Mouse (Mus musculus): ENCODE data around the gene Snd1. TPM values are rescaled to one million over a fixed set of nuclear protein-coding genes. Genes with fewer than 3 reads are reported as not detected.

The Snd1 gene
- polyA plus RNA-seq, 1 experiment from 2014 or later, result 39.4 TPM

GRCm38 (mm10) chr6:28490612-28491011, 15.7 kb downstream of the Snd1 start:
- Histone ChIP-seq H3K27me3 (replicated peaks; ENCODE audit: control insufficient read depth, insufficient read depth, low read length) (no peaks in the 10 kb centered on the region), H3K27ac (ENCODE audit: low read depth, low read length) (no peak overlapping the region), H3K4me2 (replicated peaks; ENCODE audit: low read depth) (no peak overlapping the region), H3K36me3 (ENCODE audit: control insufficient read depth, insufficient read depth) (peaks cover 13% of the 10 kb centered on the region; the same call in 1 of the 2 replicates), H3K4me3 (ENCODE audit: low read depth, low read length) (no peak overlapping the region), H3K9me3 (ENCODE audit: control insufficient read depth) (no peaks in the 10 kb centered on the region), H3K9ac (ENCODE audit: low read depth, low read length) (no peak overlapping the region), H3K4me1 (replicated peaks; ENCODE audit: control insufficient read depth, insufficient read depth, low read length) (0 out of 2 replicates have a peak, but pooled peaks cover 7% of the 10 kb centered on the region)
- no peak for TF ChIP-seq CTCF (IDR thresholded peaks at IDR 0.05; ENCODE audit: low read depth)
- WGBS, result 83% methylated on average over 5 of the region's 5 CpGs
- no peak for ATAC-seq

DNA sequence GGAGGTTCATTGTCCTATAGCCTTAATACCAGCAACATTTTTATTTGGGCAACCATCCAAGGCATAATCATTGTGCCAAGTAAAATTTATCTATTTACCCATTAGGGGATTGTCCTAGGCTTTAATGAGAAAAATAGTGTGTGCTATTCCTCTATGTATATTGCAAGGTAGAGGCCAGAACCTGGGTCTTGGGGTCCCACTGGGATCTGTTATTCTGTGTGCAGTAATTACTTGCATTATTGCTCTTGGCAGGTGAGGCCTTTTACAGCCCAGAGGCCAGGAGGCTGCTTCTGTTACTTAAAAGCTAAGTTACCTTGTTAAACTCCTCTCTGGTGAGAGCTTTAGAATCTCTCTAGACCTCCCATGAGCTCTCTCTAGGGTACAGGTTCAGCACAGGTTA, 16.3 kb downstream of the Snd1 start:
- H3K9ac ChIP-seq (ENCODE audit: low read depth, low read length), result no peak overlapping the region

GRCm38 (mm10) chr6:28497837-28498236, 22.9 kb downstream of the Snd1 start:
- Histone ChIP-seq H3K4me1 (replicated peaks; ENCODE audit: control insufficient read depth, insufficient read depth, low read length) (no peaks in the 10 kb centered on the region), H3K4me2 (replicated peaks; ENCODE audit: low read depth) (no peak overlapping the region), H3K27me3 (replicated peaks; ENCODE audit: control insufficient read depth, insufficient read depth, low read length) (no peaks in the 10 kb centered on the region), H3K9me3 (ENCODE audit: control insufficient read depth) (no peaks in the 10 kb centered on the region), H3K27ac (ENCODE audit: low read depth, low read length) (no peak overlapping the region), H3K4me3 (ENCODE audit: low read depth, low read length) (no peak overlapping the region), H3K9ac (ENCODE audit: low read depth, low read length) (no peak overlapping the region), H3K36me3 (ENCODE audit: control insufficient read depth, insufficient read depth) (peaks cover 5% of the 10 kb centered on the region; the same call in 1 of the 2 replicates)
- WGBS, result 58% methylated on average over 5 of the region's 5 CpGs
- no peak for TF ChIP-seq CTCF (IDR thresholded peaks at IDR 0.05; ENCODE audit: low read depth)
- ATAC-seq, result no peak

More for the DNA sequence above, 16.3 kb downstream of the Snd1 start:
- Histone ChIP-seq H3K27me3 (replicated peaks; ENCODE audit: control insufficient read depth, insufficient read depth, low read length) (no peaks in the 10 kb centered on the region), H3K9me3 (ENCODE audit: control insufficient read depth) (no peaks in the 10 kb centered on the region), H3K4me1 (replicated peaks; ENCODE audit: control insufficient read depth, insufficient read depth, low read length) (0 out of 2 replicates have a peak, but pooled peaks cover 7% of the 10 kb centered on the region), H3K36me3 (ENCODE audit: control insufficient read depth, insufficient read depth) (peaks cover 13% of the 10 kb centered on the region; the same call in 1 of the 2 replicates), H3K4me2 (replicated peaks; ENCODE audit: low read depth) (no peak overlapping the region), H3K4me3 (ENCODE audit: low read depth, low read length) (no peak overlapping the region), H3K27ac (ENCODE audit: low read depth, low read length) (no peak overlapping the region)
- no peak for TF ChIP-seq CTCF (IDR thresholded peaks at IDR 0.05; ENCODE audit: low read depth)
- ATAC-seq, result no peak

DNA sequence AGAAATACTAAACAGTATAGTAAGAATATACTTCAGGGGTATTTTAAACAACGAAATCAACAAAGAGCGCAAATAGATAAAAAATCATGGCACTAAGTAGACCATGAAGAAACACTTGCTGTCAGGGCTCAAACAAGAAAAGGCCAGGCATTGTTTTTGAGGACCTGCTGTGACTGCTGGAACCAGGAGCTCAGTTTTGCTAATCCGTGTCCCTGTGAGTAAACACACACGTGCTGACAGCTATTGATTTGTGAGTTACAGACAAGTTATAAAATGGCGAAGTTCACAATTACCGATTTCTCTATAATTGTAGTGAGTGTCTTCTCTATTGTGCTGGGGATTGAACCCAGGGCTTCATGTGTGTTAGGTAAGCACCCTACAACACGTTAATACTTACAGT, 27.6 kb downstream of the Snd1 start:
- Histone ChIP-seq H3K27ac (ENCODE audit: low read depth, low read length) (no peak overlapping the region), H3K9ac (ENCODE audit: low read depth, low read length) (no peak overlapping the region), H3K9me3 (ENCODE audit: control insufficient read depth) (no peaks in the 10 kb centered on the region), H3K36me3 (ENCODE audit: control insufficient read depth, insufficient read depth) (no peaks in the 10 kb centered on the region), H3K4me2 (replicated peaks; ENCODE audit: low read depth) (no peak overlapping the region), H3K4me1 (replicated peaks; ENCODE audit: control insufficient read depth, insufficient read depth, low read length) (no peaks in the 10 kb centered on the region), H3K27me3 (replicated peaks; ENCODE audit: control insufficient read depth, insufficient read depth, low read length) (no peaks in the 10 kb centered on the region), H3K4me3 (ENCODE audit: low read depth, low read length) (no peak overlapping the region)
- ATAC-seq, result no peak
- TF ChIP-seq CTCF (IDR thresholded peaks at IDR 0.05; ENCODE audit: low read depth), result no peak
- 83% methylated on average over 7 of the region's 7 CpGs for WGBS

GRCm38 (mm10) chr6:28503148-28503547, 28.2 kb downstream of the Snd1 start:
- no peak overlapping the region for H3K27ac ChIP-seq (ENCODE audit: low read depth, low read length)
- H3K4me3 ChIP-seq (ENCODE audit: low read depth, low read length), result no peak overlapping the region
- TF ChIP-seq CTCF (IDR thresholded peaks at IDR 0.05; ENCODE audit: low read depth), result no peak
- no peaks in the 10 kb centered on the region for H3K27me3 ChIP-seq (replicated peaks; ENCODE audit: control insufficient read depth, insufficient read depth, low read length)
- no peak for ATAC-seq
- no peaks in the 10 kb centered on the region for H3K9me3 ChIP-seq (ENCODE audit: control insufficient read depth)
- no peak overlapping the region for H3K4me2 ChIP-seq (replicated peaks; ENCODE audit: low read depth)
- WGBS, result 88% methylated on average over 4 of the region's 4 CpGs
- H3K36me3 ChIP-seq (ENCODE audit: control insufficient read depth, insufficient read depth), result no peaks in the 10 kb centered on the region
- no peaks in the 10 kb centered on the region for H3K4me1 ChIP-seq (replicated peaks; ENCODE audit: control insufficient read depth, insufficient read depth, low read length)
- no peak overlapping the region for H3K9ac ChIP-seq (ENCODE audit: low read depth, low read length)

DNA sequence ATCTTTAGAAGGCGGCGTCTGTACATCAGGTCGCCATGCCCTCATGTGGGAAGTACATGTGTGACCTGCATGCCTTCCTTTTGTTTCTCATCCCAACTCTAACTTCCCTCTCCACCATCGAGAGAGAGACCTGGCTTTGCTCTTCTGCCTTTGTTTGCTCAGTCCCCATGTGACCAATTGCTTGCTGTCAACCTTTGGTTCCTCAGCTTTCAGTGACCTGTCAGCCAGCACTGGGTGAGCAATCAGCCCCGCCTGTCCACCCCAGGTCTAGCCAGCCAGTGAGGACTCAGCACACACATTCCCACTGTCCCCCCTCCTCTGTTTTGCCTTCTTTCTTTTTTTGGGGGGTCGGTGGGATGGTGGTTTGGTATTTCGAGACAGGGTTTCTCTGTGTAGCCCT, 29.7 kb downstream of the Snd1 start:
- Histone ChIP-seq H3K36me3 (ENCODE audit: control insufficient read depth, insufficient read depth) (no peaks in the 10 kb centered on the region), H3K9me3 (ENCODE audit: control insufficient read depth) (no peaks in the 10 kb centered on the region), H3K27ac (ENCODE audit: low read depth, low read length) (no peak overlapping the region), H3K4me3 (ENCODE audit: low read depth, low read length) (no peak overlapping the region), H3K4me2 (replicated peaks; ENCODE audit: low read depth) (no peak overlapping the region), H3K27me3 (replicated peaks; ENCODE audit: control insufficient read depth, insufficient read depth, low read length) (no peaks in the 10 kb centered on the region), H3K4me1 (replicated peaks; ENCODE audit: control insufficient read depth, insufficient read depth, low read length) (no peaks in the 10 kb centered on the region), H3K9ac (ENCODE audit: low read depth, low read length) (no peak overlapping the region)
- 67% methylated on average over 7 of the region's 7 CpGs for WGBS
- ATAC-seq, result peak; percentile 73
- no peak for TF ChIP-seq CTCF (IDR thresholded peaks at IDR 0.05; ENCODE audit: low read depth)

GRCm38 (mm10) chr6:28507759-28508158, 32.8 kb downstream of the Snd1 start:
- no peak overlapping the region for H3K9ac ChIP-seq (ENCODE audit: low read depth, low read length)
- WGBS, result 77% methylated on average over 4 of the region's 4 CpGs
- no peak overlapping the region for H3K27ac ChIP-seq (ENCODE audit: low read depth, low read length)
- peaks cover 2% of the 10 kb centered on the region; the same call in 1 of the 2 replicates for H3K36me3 ChIP-seq (ENCODE audit: control insufficient read depth, insufficient read depth)
- no peak overlapping the region for H3K4me3 ChIP-seq (ENCODE audit: low read depth, low read length)
- no peak for ATAC-seq
- no peak for TF ChIP-seq CTCF (IDR thresholded peaks at IDR 0.05; ENCODE audit: low read depth)
- no peaks in the 10 kb centered on the region for H3K4me1 ChIP-seq (replicated peaks; ENCODE audit: control insufficient read depth, insufficient read depth, low read length)
- H3K9me3 ChIP-seq (ENCODE audit: control insufficient read depth), result no peaks in the 10 kb centered on the region
- H3K27me3 ChIP-seq (replicated peaks; ENCODE audit: control insufficient read depth, insufficient read depth, low read length), result no peaks in the 10 kb centered on the region
- no peak overlapping the region for H3K4me2 ChIP-seq (replicated peaks; ENCODE audit: low read depth)
